Mouse (Mus musculus): Measurements from ENCODE around the gene Rfng.

The Rfng gene

GRCm38 (mm10) chr11:120821076-120821922 is 37.3 kb upstream of the Rfng start:
- no peak for TF ChIP-seq GATA4 (IDR thresholded peaks at IDR 0.05; ENCODE audit: insufficient replicate concordance, low read length)

- no peak for TF ChIP-seq GATA4 (IDR thresholded peaks at IDR 0.05; ENCODE audit: insufficient replicate concordance, low read length)
These were observed 36.5 kb upstream of the Rfng start for GRCm38 (mm10) chr11:120820546-120820945.

- no peak for TF ChIP-seq GATA4 (IDR thresholded peaks at IDR 0.05; ENCODE audit: insufficient replicate concordance, low read length)
These were observed 35.5 kb upstream of the Rfng start for GRCm38 (mm10) chr11:120819556-120819955.

GRCm38 (mm10) chr11:120818251-120818650 is 34.2 kb upstream of the Rfng start:
- TF ChIP-seq GATA4 (IDR thresholded peaks at IDR 0.05; ENCODE audit: insufficient replicate concordance, low read length), result no peak

GRCm38 (mm10) chr11:120817358-120817757 is 33.4 kb upstream of the Rfng start:
- no peak for TF ChIP-seq GATA4 (IDR thresholded peaks at IDR 0.05; ENCODE audit: insufficient replicate concordance, low read length)

- no peak for TF ChIP-seq GATA4 (IDR thresholded peaks at IDR 0.05; ENCODE audit: insufficient replicate concordance, low read length)
These were observed 28.1 kb upstream of the Rfng start for GRCm38 (mm10) chr11:120812068-120812467.

GRCm38 (mm10) chr11:120808010-120808409 is 24.0 kb upstream of the Rfng start:
- TF ChIP-seq GATA4 (IDR thresholded peaks at IDR 0.05; ENCODE audit: insufficient replicate concordance, low read length), result no peak

- no peak for TF ChIP-seq GATA4 (IDR thresholded peaks at IDR 0.05; ENCODE audit: insufficient replicate concordance, low read length)
These were observed 21.6 kb upstream of the Rfng start for GRCm38 (mm10) chr11:120805375-120806298.

- no peak for TF ChIP-seq GATA4 (IDR thresholded peaks at IDR 0.05; ENCODE audit: insufficient replicate concordance, low read length)
These were observed 20.8 kb upstream of the Rfng start for GRCm38 (mm10) chr11:120804769-120805168.

GRCm38 (mm10) chr11:120804274-120804673 is 20.3 kb upstream of the Rfng start:
- TF ChIP-seq GATA4 (IDR thresholded peaks at IDR 0.05; ENCODE audit: insufficient replicate concordance, low read length), result no peak

GRCm38 (mm10) chr11:120800061-120800904 is 16.3 kb upstream of the Rfng start:
- no peak; the same call in 1 of the 2 replicates for TF ChIP-seq GATA4 (IDR thresholded peaks at IDR 0.05; ENCODE audit: insufficient replicate concordance, low read length)

GRCm38 (mm10) chr11:120799316-120799890 is 15.4 kb upstream of the Rfng start:
- TF ChIP-seq GATA4 (IDR thresholded peaks at IDR 0.05; ENCODE audit: insufficient replicate concordance, low read length), result no peak

- no peak for TF ChIP-seq GATA4 (IDR thresholded peaks at IDR 0.05; ENCODE audit: insufficient replicate concordance, low read length)
These were observed 14.2 kb upstream of the Rfng start for GRCm38 (mm10) chr11:120798244-120798643.

- TF ChIP-seq GATA4 (IDR thresholded peaks at IDR 0.05; ENCODE audit: insufficient replicate concordance, low read length), result 0 out of 2 replicates have a peak, but pooled peaks have one; percentile 0
These were observed 12.6 kb upstream of the Rfng start for GRCm38 (mm10) chr11:120796614-120796946.

Measured in liver, adult (tissue).